Mouse (Mus musculus) CH12.LX (cell line): ENCODE results near the gene Kif17. TPM values are rescaled to one million over a fixed set of nuclear protein-coding genes. Genes with fewer than 3 reads are reported as not detected.

Experiments
- DNase-seq: peaks from one replicate; pipeline ENCODE4 v3.0.0-alpha.2; 2013; ENCODE audit errors: extremely low read depth
- H3K27ac ChIP-seq: 2 replicates; pipeline ENCODE4 v1.5.1; 2012; ENCODE audit warnings: low read depth, mild to moderate bottlenecking, control low read depth, moderate library complexity; ENCODE audit not compliant: insufficient read depth
- H3K27me3 ChIP-seq: replicated peaks from 2 replicates; pipeline ENCODE3; 2012; ENCODE audit warnings: inconsistent platforms
- H3K36me3 ChIP-seq, 2 experiments: replicated peaks in 1 of 2; 2 replicates each; pipeline versions ENCODE3 to v1.6.1; 2012; ENCODE audit warnings: inconsistent platforms in 1 of 2, low read length in 1 of 2, mild to moderate bottlenecking in 1 of 2, mixed read lengths in 1 of 2, moderate library complexity in 1 of 2; ENCODE audit not compliant: control insufficient read depth in 1 of 2, insufficient read depth in 1 of 2
- H3K4me1 ChIP-seq, 2 experiments: 2 replicates each; pipeline ENCODE4 v1.6.1; 2012; ENCODE audit warnings: inconsistent platforms in 1 of 2, moderate library complexity in 1 of 2; ENCODE audit not compliant: insufficient read depth in 2 of 2, control insufficient read depth in 1 of 2
- H3K4me2 ChIP-seq: 2 replicates; pipeline ENCODE4 v1.6.1; 2012; ENCODE audit warnings: low read depth, mild to moderate bottlenecking, control low read depth; ENCODE audit not compliant: poor library complexity, insufficient read depth, severe bottlenecking
- H3K4me3 ChIP-seq, 3 experiments: fragments of 150-350 bp in 1 of 3; sonication (generic) in 1 of 3; replicated peaks in 1 of 3; 2 replicates each; pipeline versions ENCODE3 to v1.5.1; 2011 to 2012; ENCODE audit warnings: low read depth in 2 of 3, low read length in 2 of 3, mild to moderate bottlenecking in 2 of 3, moderate library complexity in 2 of 3, control low read depth in 1 of 3, improper control_type of control experiment in 1 of 3, inconsistent platforms in 1 of 3, mixed read lengths in 1 of 3; ENCODE audit not compliant: poor library complexity in 1 of 3
- H3K79me2 ChIP-seq: replicated peaks from 2 replicates; pipeline ENCODE4 v1.6.1; 2012; ENCODE audit warnings: mild to moderate bottlenecking, moderate library complexity; ENCODE audit not compliant: control insufficient read depth, poor library complexity, insufficient read depth, severe bottlenecking; ENCODE audit errors: extremely low read depth
- H3K9ac ChIP-seq: 2 replicates; pipeline ENCODE4 v1.6.1; 2012; ENCODE audit warnings: low read depth, mild to moderate bottlenecking, control low read depth, moderate library complexity; ENCODE audit not compliant: insufficient read depth
- H3K9me3 ChIP-seq: replicated peaks from 2 replicates; pipeline ENCODE3; 2012; ENCODE audit warnings: low read length, inconsistent platforms, mixed read lengths
- BHLHE40 ChIP-seq: IDR thresholded peaks from 2 replicates; pipeline ENCODE4 v1.6.1; 2011; ENCODE audit warnings: mild to moderate bottlenecking, low read depth, low read length, improper control_type of control experiment
- CHD1 ChIP-seq: IDR thresholded peaks from 2 replicates; pipeline ENCODE4 v1.6.1; 2012; ENCODE audit warnings: low read depth, low read length, improper control_type of control experiment, inconsistent platforms
- CTCF ChIP-seq, 2 experiments: IDR thresholded peaks in 1 of 2; conservative IDR thresholded peaks in 1 of 2; 2 replicates each; pipeline ENCODE4 v1.5.1; 2011 to 2012; ENCODE audit warnings: low read depth in 2 of 2, low read length in 2 of 2, improper control_type of control experiment in 1 of 2, inconsistent platforms in 1 of 2, mild to moderate bottlenecking in 1 of 2, moderate library complexity in 1 of 2
- ELF1 ChIP-seq: IDR thresholded peaks from 2 replicates; pipeline ENCODE4 v1.6.1; 2014; ENCODE audit warnings: low read depth, mild to moderate bottlenecking, inconsistent platforms, low read length, improper control_type of control experiment
- EP300 ChIP-seq: IDR thresholded peaks from 2 replicates; pipeline ENCODE4 v1.6.1; 2011; ENCODE audit warnings: low read length, improper control_type of control experiment
- ETS1 ChIP-seq: conservative IDR thresholded peaks from 2 replicates; pipeline ENCODE4 v1.6.1; 2012; ENCODE audit warnings: low read depth, mild to moderate bottlenecking, inconsistent platforms, low read length, improper control_type of control experiment, moderate library complexity
- GABPA ChIP-seq: IDR thresholded peaks from 2 replicates; pipeline ENCODE4 v1.6.1; 2012; ENCODE audit warnings: low read depth, low read length, improper control_type of control experiment, inconsistent platforms; ENCODE audit not compliant: insufficient replicate concordance
- HCFC1 ChIP-seq: IDR thresholded peaks from 2 replicates; pipeline ENCODE4 v1.6.1; 2012; ENCODE audit warnings: low read depth, mild to moderate bottlenecking, inconsistent platforms, low read length, improper control_type of control experiment
- JUN ChIP-seq: IDR thresholded peaks from 2 replicates; pipeline ENCODE4 v1.6.1; 2011; ENCODE audit warnings: low read depth, mild to moderate bottlenecking, low read length, improper control_type of control experiment, moderate library complexity; ENCODE audit not compliant: insufficient read depth
- MAFK ChIP-seq: IDR thresholded peaks from 2 replicates; pipeline ENCODE4 v1.6.1; 2011; ENCODE audit warnings: low read length, improper control_type of control experiment; ENCODE audit not compliant: insufficient replicate concordance
- MEF2A ChIP-seq: IDR thresholded peaks from 2 replicates; pipeline ENCODE4 v1.6.1; 2014; ENCODE audit warnings: low read depth, mild to moderate bottlenecking, inconsistent platforms, low read length, improper control_type of control experiment, borderline replicate concordance
- MXI1 ChIP-seq: IDR thresholded peaks from 2 replicates; pipeline ENCODE4 v1.6.1; 2011; ENCODE audit warnings: mild to moderate bottlenecking, low read depth, low read length, improper control_type of control experiment
- NRF1 ChIP-seq: IDR thresholded peaks from 2 replicates; pipeline ENCODE4 v1.6.1; 2014; ENCODE audit warnings: low read depth, mild to moderate bottlenecking, inconsistent platforms, low read length, improper control_type of control experiment, moderate library complexity
- POLR2A ChIP-seq: IDR thresholded peaks from 2 replicates; pipeline ENCODE4 v1.6.1; 2011; ENCODE audit warnings: low read depth, mild to moderate bottlenecking, improper control_type of control experiment, low read length
- POLR2AphosphoS2 ChIP-seq: IDR thresholded peaks from 2 replicates; pipeline ENCODE4 v1.6.1; 2011; ENCODE audit warnings: low read depth, low read length, improper control_type of control experiment
- SIN3A ChIP-seq: IDR thresholded peaks from 2 replicates; pipeline ENCODE4 v1.6.1; 2012; ENCODE audit warnings: low read length, improper control_type of control experiment, inconsistent platforms
- TBP ChIP-seq: conservative IDR thresholded peaks from 2 replicates; pipeline ENCODE4 v1.6.1; 2011; ENCODE audit warnings: low read depth, low read length, improper control_type of control experiment
- TCF12 ChIP-seq: IDR thresholded peaks from 2 replicates; pipeline ENCODE4 v1.6.1; 2014; ENCODE audit warnings: low read depth, mild to moderate bottlenecking, inconsistent platforms, low read length, improper control_type of control experiment
- UBTF ChIP-seq: IDR thresholded peaks from 2 replicates; pipeline ENCODE4 v1.6.1; 2012; ENCODE audit warnings: low read depth, mild to moderate bottlenecking, inconsistent platforms, low read length, improper control_type of control experiment, moderate library complexity
- USF1 ChIP-seq: IDR thresholded peaks from 2 replicates; pipeline ENCODE4 v1.6.1; 2014; ENCODE audit warnings: low read depth, mild to moderate bottlenecking, inconsistent platforms, low read length, improper control_type of control experiment
- ZMIZ1 ChIP-seq: IDR thresholded peaks from 2 replicates; pipeline ENCODE4 v1.6.1; 2012; ENCODE audit warnings: low read depth, mild to moderate bottlenecking, inconsistent platforms, low read length, improper control_type of control experiment
- ZNF384 ChIP-seq: IDR thresholded peaks from 2 replicates; pipeline ENCODE4 v1.6.1; 2012; ENCODE audit warnings: low read depth, low read length, improper control_type of control experiment, inconsistent platforms
- dilution Hi-C: fragments of 300-500 bp; cut with MboI; formaldehyde crosslinking; loops from 2 replicates; pipeline ENCODE4 v1.14.3; 2020; ENCODE audit warnings: low sequenced_read_pairs; ENCODE audit not compliant: extremely low pct_unique_long_range_greater_than_20kb, extremely low pct_ligation_motif_present
- in situ Hi-C: fragments of 300-500 bp; cut with MboI; formaldehyde crosslinking; loops from 3 replicates; pipeline ENCODE4 v1.14.3; 2019; ENCODE audit warnings: low sequenced_read_pairs, low pct_ligation_motif_present, low pct_unique_long_range_greater_than_20kb, mixed read lengths
- polyA plus RNA-seq: library from polyadenylated mRNA; unstranded; fragments of >175 nt; gene quantifications from 2 replicates; pipeline ENCODE4 v1.2.1, GENCODE M21; 2012; ENCODE audit warnings: low read depth; ENCODE audit not compliant: insufficient read length
- total RNA-seq, 2 experiments: library from RNA; depleted of rRNA; stranded (reverse); fragments of 300-350 nt in 1 of 2; fragments of >200 nt in 1 of 2; gene quantifications; 2 replicates each; pipeline ENCODE4 v1.2.3; 2012 to 2014

Kif17 gene
- total and polyA plus RNA-seq, 3 experiments: 0.17 to 1.5 (median 0.55) TPM

DNA sequence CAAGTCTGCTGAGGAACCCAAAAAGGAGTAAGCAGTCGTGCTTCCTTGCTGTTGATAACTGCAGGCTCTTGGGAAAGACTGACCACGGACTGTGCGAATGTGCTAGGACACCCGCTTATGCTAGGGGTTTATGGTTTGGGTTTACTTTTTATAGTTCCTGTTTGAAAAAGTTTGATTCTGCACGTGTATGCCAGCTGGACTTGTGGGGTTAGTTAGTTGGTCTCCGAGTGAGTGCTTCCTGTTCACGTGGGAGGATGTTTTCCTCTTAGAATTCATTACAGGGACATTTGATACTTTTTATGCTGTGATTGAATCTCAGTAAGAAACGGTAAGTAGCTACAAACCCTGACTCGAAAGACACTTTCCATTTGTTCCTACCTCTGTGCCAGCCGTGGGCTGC, 26.6 kb upstream of the Kif17 start:
- in situ Hi-C loops: no loop called here
- Histone ChIP-seq H3K9me3 (no peaks in the 10 kb centered on the region), H3K79me2 (peaks cover 40% of the 10 kb centered on the region), H3K4me1 (peaks cover 7 to 40% of the 10 kb centered on the region in 2 experiments), H3K4me2 (no peak overlapping the region), H3K27me3 (no peaks in the 10 kb centered on the region), H3K4me3 (no peak overlapping the region), H3K9ac (no peak overlapping the region), H3K36me3 (peaks cover 53 to 81% of the 10 kb centered on the region in 2 experiments), H3K27ac (no peak overlapping the region)
- TF ChIP-seq ETS1 (no peak), MAFK (no peak), MXI1 (no peak), CTCF (conservative IDR thresholded peaks at IDR 0.05 in 1 of 2, IDR thresholded peaks at IDR 0.05 in 1 of 2; ENCODE audit: low read depth in 2 of 2, low read length in 2 of 2) (no peak), ZMIZ1 (no peak), TBP (no peak), SIN3A (no peak), UBTF (no peak), MEF2A (no peak), CHD1 (no peak)
- dilution Hi-C loops: no loop called here
- DNase-seq: no peak

DNA sequence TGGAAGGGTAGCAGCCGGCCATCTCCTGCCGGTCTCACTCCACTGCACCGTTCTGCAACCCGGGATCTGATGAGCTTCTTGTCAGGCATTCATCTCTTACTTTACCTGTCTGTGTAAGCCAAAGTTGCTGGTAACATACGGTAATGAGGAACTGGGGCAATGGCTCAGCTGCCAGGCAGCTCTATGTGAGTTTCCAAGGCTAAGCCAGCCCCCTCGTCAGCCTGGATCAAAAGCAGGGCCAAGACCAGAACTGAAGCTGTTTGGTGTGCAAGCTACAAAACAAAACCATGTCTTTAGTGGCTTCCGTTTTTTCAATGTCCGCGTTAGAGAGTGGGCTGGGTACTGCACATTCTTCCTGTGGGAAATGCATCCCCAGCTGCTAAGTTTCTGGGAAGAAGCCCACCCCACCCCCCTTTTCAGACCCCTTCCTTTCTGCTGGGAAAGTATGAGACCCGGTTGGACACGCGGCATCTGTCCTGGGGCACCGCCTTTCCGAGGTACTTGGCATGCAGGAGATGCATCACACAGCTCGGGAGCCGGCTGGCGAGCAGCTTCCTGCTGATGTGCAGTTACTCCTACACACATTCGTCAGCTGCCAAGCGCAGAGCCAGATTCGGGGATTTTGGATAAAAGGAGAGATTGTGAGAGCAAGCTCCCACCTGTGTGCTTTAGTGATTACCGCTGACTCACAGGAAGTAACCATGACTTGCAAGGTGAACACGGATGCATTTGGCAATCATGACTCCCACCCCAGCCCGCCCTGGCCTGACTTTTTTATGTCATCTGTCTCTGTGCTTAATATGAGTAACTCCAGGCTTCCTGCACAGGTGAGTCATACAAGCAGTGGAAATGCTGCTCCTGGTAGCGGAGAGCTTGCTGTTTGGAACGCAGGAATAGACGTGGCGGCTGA, 3.2 kb upstream of the Kif17 start:
- TF ChIP-seq BHLHE40 (no peak), ZNF384 (no peak), GABPA (no peak), USF1 (no peak), MXI1 (no peak), ETS1 (no peak), EP300 (no peak), POLR2AphosphoS2 (no peak), HCFC1 (no peak), JUN (no peak), POLR2A (no peak), NRF1 (no peak), CHD1 (no peak), ELF1 (no peak), TCF12 (no peak), CTCF (conservative IDR thresholded peaks at IDR 0.05 in 1 of 2, IDR thresholded peaks at IDR 0.05 in 1 of 2; ENCODE audit: low read depth in 2 of 2, low read length in 2 of 2) (no peak)
- dilution Hi-C loops: no loop called here
- Histone ChIP-seq H3K36me3 (peaks cover 26 to 84% of the 10 kb centered on the region in 2 experiments), H3K9me3 (peaks cover 2% of the 10 kb centered on the region), H3K4me1 (peaks cover 4 to 5% of the 10 kb centered on the region in 2 experiments; a peak in 3 of 4 replicates), H3K9ac (no peak overlapping the region), H3K4me2 (no peak overlapping the region), H3K27ac (no peak overlapping the region), H3K27me3 (no peaks in the 10 kb centered on the region), H3K4me3 (no peak overlapping the region), H3K79me2 (no peaks in the 10 kb centered on the region)
- in situ Hi-C loops: no loop called here
- DNase-seq: no peak
